Mouse (Mus musculus): ENCODE results near the gene Ptprd.

The Ptprd gene

GRCm38 (mm10) chr4:75993092-75993491 lies 2218.7 kb downstream of the Ptprd start:
- no peak for DNase-seq

GRCm38 (mm10) chr4:75991621-75992245 lies 2220.0 kb downstream of the Ptprd start:
- DNase-seq = peak; percentile 28

GRCm38 (mm10) chr4:75974728-75975127 lies 2237.0 kb downstream of the Ptprd start:
- DNase-seq = no peak

DNA sequence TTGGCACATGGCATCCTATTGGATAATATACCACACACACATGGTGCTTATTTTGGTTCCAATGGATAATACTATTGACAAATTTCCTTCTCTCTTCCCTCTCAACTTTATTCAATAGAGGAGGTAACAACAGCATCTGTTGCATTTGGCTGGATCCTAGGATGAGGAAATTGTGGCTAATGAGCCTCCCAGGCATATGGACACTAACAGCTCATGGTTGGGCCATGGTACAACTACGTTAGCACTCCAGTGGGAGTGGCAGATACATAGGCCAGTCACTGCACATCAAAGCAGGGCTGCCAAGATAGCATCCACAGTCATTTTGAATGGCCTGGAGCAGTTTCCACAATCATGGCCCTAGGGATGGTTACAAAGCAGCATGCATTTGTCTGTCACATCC lies 2238.4 kb downstream of the Ptprd start:
- DNase-seq = no peak

DNA sequence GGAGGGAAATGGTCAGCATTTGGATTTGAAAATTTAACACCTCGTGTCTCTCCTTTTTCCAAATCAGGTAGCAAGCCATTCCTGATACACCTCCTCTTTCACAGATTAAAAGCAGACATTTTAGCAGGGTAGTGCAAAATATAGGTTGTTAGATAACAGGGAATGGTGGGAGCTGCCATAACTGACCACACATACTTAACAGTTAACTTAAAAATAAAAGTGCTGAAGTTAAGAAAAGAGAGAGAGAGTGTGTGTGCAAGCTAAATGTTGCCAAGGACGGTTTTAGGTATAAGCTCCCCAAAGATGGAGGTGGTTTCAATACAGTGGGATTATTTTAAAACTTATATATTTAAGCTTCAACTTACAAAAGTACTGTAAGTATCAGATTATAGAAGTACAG lies 2241.8 kb downstream of the Ptprd start:
- no peak for DNase-seq

DNA sequence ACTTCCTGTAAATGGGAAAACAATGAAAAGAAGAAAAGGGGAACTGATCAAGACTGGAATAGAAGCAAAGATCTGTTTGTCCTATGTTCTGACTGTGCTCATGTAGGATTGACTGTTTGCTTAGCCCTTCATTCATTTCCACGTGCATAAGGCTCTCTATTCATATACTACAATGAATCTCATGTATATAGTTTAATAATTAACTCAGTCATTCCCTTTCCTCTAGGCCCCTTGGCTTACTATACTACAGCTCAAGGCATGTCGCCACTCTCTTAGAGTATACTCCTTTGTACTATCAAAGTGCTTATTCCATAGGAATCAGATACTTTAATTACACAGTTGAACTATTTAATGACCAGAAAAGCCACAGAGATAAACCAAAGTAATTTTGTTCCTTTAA lies 2243.1 kb downstream of the Ptprd start:
- DNase-seq = no peak

DNA sequence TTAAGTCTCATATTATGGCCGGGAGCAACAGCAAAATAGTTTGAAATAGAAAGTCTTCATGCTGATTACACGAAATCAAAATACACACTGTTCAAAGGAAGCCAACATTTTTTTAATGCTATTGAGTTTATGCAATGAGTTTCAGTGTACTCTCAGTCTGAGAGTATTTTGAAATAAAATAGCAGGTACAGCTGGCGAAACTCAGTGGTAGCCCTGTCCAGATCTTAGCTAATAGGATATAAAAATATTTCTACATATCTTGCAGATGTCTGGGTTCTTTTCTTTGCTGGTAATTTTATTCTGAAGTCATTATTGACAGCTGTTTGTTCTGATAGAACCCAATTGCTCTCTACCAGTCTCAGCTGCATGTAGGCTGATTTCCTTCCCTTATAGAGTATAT lies 2246.0 kb downstream of the Ptprd start:
- no peak for DNase-seq

- no peak for DNase-seq
Measured at GRCm38 (mm10) chr4:75962916-75963315, 2248.8 kb downstream of the Ptprd start.

DNA sequence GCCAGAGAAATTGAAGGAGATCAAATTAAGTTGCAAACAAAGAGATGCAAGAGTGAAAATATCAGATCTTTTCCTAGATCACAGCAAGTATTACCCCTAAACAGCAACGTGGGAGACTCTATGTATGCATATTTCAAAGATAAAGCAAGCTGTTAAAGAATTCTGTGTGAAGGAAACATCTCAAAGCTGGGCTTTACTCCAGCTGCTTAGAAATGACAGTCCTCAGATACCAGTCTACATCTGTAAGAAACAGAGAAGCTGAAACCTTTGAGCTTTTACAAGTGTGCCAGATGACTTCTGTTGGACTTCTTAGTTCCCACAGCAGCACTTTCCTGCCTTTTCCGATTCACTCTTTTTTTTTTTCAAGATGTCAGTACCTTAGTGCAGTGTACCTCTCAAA lies 2249.9 kb downstream of the Ptprd start:
- no peak for DNase-seq

DNA sequence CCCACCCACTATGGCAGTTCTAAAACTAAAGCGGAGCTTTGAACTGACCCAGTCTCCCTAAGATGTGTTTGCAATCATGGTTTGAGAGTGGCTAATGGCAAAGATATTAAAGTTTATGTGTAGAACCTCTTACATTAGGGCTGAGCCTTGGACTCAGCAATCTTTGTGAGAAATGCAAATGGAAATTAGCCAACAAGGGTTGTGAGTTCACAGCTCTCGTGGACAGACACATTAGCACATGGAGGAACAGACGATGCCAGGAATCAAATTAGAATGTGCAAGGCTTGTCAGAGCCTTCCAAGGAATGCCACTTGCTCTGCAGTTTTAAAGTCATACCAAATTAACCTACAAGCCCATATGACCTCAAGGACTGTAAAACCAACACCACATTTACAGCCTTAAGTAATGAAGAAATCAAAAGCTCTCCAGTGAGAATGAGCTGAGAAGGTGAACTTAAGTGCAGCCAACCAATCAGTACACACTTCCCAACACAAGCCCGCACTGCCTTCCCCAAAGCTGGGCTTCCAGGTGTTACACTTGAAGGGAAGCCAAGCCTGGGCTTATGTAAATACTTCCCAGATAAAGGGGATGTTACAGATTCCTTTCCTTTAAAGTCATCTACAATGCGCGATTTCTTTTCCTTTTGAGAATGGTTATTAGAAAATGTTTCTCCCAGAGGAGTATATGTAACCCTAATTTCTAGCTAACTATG lies 2258.3 kb downstream of the Ptprd start:
- no peak for DNase-seq

- no peak for DNase-seq
Measured at GRCm38 (mm10) chr4:75950582-75950981, 2261.2 kb downstream of the Ptprd start.

DNA sequence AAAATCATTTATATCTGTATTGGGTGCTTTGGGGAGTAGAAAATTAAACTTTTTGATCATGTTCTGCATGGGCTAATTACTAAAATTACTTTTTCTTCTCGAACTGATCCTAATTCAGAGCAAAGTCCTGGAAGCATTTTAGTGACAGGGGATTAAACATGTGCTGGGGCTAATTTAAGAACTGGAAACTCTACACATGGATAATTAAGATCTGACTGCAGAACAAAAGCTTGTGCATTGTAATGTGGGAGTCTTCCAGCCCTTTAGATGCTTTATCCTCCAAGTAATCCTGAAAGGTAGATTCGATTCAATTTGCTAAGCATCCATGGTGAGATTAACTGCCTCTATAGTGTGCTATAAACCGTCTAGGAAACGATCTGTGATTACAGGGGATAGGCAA lies 2316.9 kb downstream of the Ptprd start:
- no peak for DNase-seq

Data from cerebellum, adult 9-11 months (tissue).